ENCODE assay signal across 25 mouse cellular contexts in the genomic region with DNA sequence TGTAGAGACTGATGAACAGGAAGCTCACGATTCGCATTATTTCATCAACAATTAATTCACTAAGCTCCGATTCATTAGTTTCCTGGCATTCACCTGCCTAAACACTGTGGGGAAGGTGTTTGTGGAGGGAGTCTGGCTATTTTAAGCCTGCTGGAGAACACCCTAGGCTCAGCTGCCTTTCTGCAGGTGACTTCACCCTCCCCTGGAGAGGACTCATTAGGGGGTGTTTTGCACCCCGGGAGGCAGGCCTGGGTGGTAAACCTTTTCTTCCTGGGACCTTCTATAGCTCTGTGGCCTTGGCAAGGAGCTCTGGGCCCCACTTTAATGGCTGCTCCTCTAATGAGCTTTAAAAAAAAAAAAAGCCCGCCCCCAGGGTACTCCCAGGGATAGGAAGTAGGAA. TPM values are rescaled to one million over a fixed set of nuclear protein-coding genes. Genes with fewer than 3 reads are reported as not detected.
A peak's percentile ranks its signal among the peaks of the same experiment; 100 is the strongest.
DNase-seq lines count a peak whose midpoint lies in the region; ATAC-seq lines count a peak whose summit lies in the region.
"Had no signal": no experiment of that assay in that cellular context is flagged by ENCODE, and none has a peak within 500 bp of the region (broad histone marks: within the 10 kb centered on the region; RNA-seq: fewer than 3 reads in every experiment).

No protein-coding gene starts in this region.

- H3K4me3 ChIP-seq in embryonic facial prominence, embryonic 14.5 days (ENCODE audit: low read depth, low read length), result no peak overlapping the region
- no peak overlapping the region for H3K4me3 ChIP-seq in embryonic facial prominence, embryonic 10.5 days
- H3K4me3 ChIP-seq in kidney, embryonic 14.5 days (ENCODE audit: low read length), result no peak overlapping the region
- H3K4me3 ChIP-seq: embryonic facial prominence, embryonic 12.5 days; forebrain, embryonic 12.5 days; heart, embryonic 10.5 days had no signal

- no peak overlapping the region for H3K27ac ChIP-seq in embryonic facial prominence, embryonic 14.5 days (replicated peaks; ENCODE audit: low read depth, low read length)
- no peak overlapping the region for H3K27ac ChIP-seq in embryonic facial prominence, embryonic 10.5 days (replicated peaks)
- H3K27ac ChIP-seq in kidney, embryonic 14.5 days (ENCODE audit: low read depth, low read length), result no peak overlapping the region
- H3K27ac ChIP-seq: embryonic facial prominence, embryonic 12.5 days; forebrain, embryonic 12.5 days; heart, embryonic 10.5 days; hindbrain, embryonic 14.5 days had no signal

- H3K27me3 ChIP-seq in embryonic facial prominence, embryonic 14.5 days (replicated peaks; ENCODE audit: control insufficient read depth, insufficient read depth, low read length), result no peaks in the 10 kb centered on the region
- 0 out of 2 replicates have a peak, but pooled peaks cover 3% of the 10 kb centered on the region for H3K27me3 ChIP-seq in embryonic facial prominence, embryonic 10.5 days (replicated peaks; ENCODE audit: low read depth, poor library complexity, severe bottlenecking)
- H3K27me3 ChIP-seq in kidney, embryonic 14.5 days (ENCODE audit: control insufficient read depth, insufficient read depth, low read length), result no peaks in the 10 kb centered on the region
- H3K27me3 ChIP-seq: embryonic facial prominence, embryonic 12.5 days had no signal

- no peaks in the 10 kb centered on the region for H3K9me3 ChIP-seq in embryonic facial prominence, embryonic 14.5 days (ENCODE audit: control insufficient read depth, low read length)
- no peaks in the 10 kb centered on the region for H3K9me3 ChIP-seq in embryonic facial prominence, embryonic 10.5 days
- H3K9me3 ChIP-seq in kidney, embryonic 14.5 days (ENCODE audit: control insufficient read depth, low read length), result 0 out of 2 replicates have a peak, but pooled peaks cover 2% of the 10 kb centered on the region
- H3K9me3 ChIP-seq: embryonic facial prominence, embryonic 12.5 days; forebrain, embryonic 12.5 days; G1E; heart, embryonic 10.5 days had no signal

- DNase-seq in embryonic facial prominence, embryonic 14.5 days (ENCODE audit: low spot score), result no peak
- DNase-seq in embryonic facial prominence, embryonic 10.5 days (ENCODE audit: low spot score), result no peak
- peak; percentile 28 for DNase-seq in kidney, adult 18-20 months
- peak; percentile 43 for DNase-seq in kidney, adult 9 months
- DNase-seq in kidney, postnatal 36 days, result peak; percentile 21 to 29
- DNase-seq: adrenal gland, postnatal 10 days; B cell, adult 2 months; cerebellum, adult 11 months; cerebellum, adult 8-10 months; cerebellum, postnatal 14 days; embryo, embryonic 11 days; gastrocnemius, postnatal 36 days; heart, adult 18-20 months; heart, postnatal 10 days had no signal

- H3K4me2 ChIP-seq in embryonic facial prominence, embryonic 14.5 days (ENCODE audit: low read depth, low read length), result no peak overlapping the region
- no peak overlapping the region for H3K4me2 ChIP-seq in kidney, embryonic 14.5 days (replicated peaks; ENCODE audit: low read depth, low read length)
- H3K4me2 ChIP-seq: embryonic facial prominence, embryonic 12.5 days; forebrain, embryonic 12.5 days; hindbrain, embryonic 14.5 days had no signal

- WGBS in embryonic facial prominence, embryonic 14.5 days, result 81% methylated on average over 5 of the region's 5 CpGs
- 80% methylated on average over 5 of the region's 5 CpGs for WGBS in embryonic facial prominence, embryonic 10.5 days
- WGBS in kidney, embryonic 14.5 days, result 36% methylated on average over 5 of the region's 5 CpGs

- H3K9ac ChIP-seq in embryonic facial prominence, embryonic 14.5 days (ENCODE audit: low read depth, low read length), result no peak overlapping the region
- H3K9ac ChIP-seq in kidney, embryonic 14.5 days (ENCODE audit: low read depth, low read length), result no peak overlapping the region
- H3K9ac ChIP-seq: embryonic facial prominence, embryonic 12.5 days; forebrain, embryonic 12.5 days; hindbrain, embryonic 14.5 days had no signal

- ATAC-seq in embryonic facial prominence, embryonic 14.5 days (ENCODE audit: low read depth), result peak; percentile 18; the same call in 1 of the 2 replicates
- no peak for ATAC-seq in kidney, embryonic 14.5 days (ENCODE audit: low FRiP score, low TSS enrichment)
- no peak for ATAC-seq in megakaryocyte-erythroid progenitor cell, adult 5-6 weeks (replicated peaks; ENCODE audit: low FRiP score, low TSS enrichment, poor library complexity, severe bottlenecking)
- ATAC-seq: CD4-positive, CD25-positive, alpha-beta regulatory T cell, adult 4 months had no signal

- no peaks in the 10 kb centered on the region for H3K4me1 ChIP-seq in embryonic facial prominence, embryonic 14.5 days (ENCODE audit: control insufficient read depth, insufficient read depth, low read length)
- peaks cover 11% of the 10 kb centered on the region for H3K4me1 ChIP-seq in embryonic facial prominence, embryonic 10.5 days
- no peaks in the 10 kb centered on the region for H3K4me1 ChIP-seq in kidney, embryonic 14.5 days (ENCODE audit: control insufficient read depth, insufficient read depth, low read length)
- H3K4me1 ChIP-seq: forebrain, embryonic 12.5 days had no signal

- H3K36me3 ChIP-seq in embryonic facial prominence, embryonic 14.5 days (ENCODE audit: control insufficient read depth, insufficient read depth, low read length), result no peaks in the 10 kb centered on the region
- H3K36me3 ChIP-seq in embryonic facial prominence, embryonic 10.5 days (replicated peaks), result no peaks in the 10 kb centered on the region
- H3K36me3 ChIP-seq in kidney, embryonic 14.5 days (ENCODE audit: control insufficient read depth, insufficient read depth, low read length), result no peaks in the 10 kb centered on the region
- H3K36me3 ChIP-seq: embryonic facial prominence, embryonic 12.5 days; forebrain, embryonic 12.5 days; G1E; heart, embryonic 10.5 days had no signal

RNA-seq across cellular contexts. Expression of a gene that starts 55.4 kb away (rescaled TPM):
- polyA plus RNA-seq in embryonic facial prominence, embryonic 14.5 days (2014; fragmentation: Nextera tagmentation; extraction: Ambion mirVana), result 2.1 and 2.9 TPM in 2 replicates
- 3.1 and 4.5 TPM in 2 replicates for polyA plus RNA-seq in embryonic facial prominence, embryonic 10.5 days (2016; fragmentation: Nextera tagmentation; extraction: Ambion mirVana)
- polyA plus RNA-seq in kidney, embryonic 14.5 days (2014; fragmentation: Nextera tagmentation; extraction: Ambion mirVana), result 0.08 and 0.13 TPM in 2 replicates
- not detected in 2 replicates for total RNA-seq in megakaryocyte-erythroid progenitor cell, adult 5-6 weeks (2014; fragmentation: Nextera tagmentation)
- total RNA-seq in megakaryocyte-erythroid progenitor cell, adult 5-6 weeks (2017), result not detected in 2 replicates
- total RNA-seq: common myeloid progenitor, adult 5-6 weeks; gastrocnemius, adult 8-10 months; gastrocnemius, postnatal 36 days; hematopoietic stem cell, adult 5-6 weeks had no signal
- polyA plus RNA-seq: CD4-positive, CD25-positive, alpha-beta regulatory T cell, adult 4 months; G1E had no signal

Comparison
In these comparisons a context has a peak if more than half of its experiments do, and no peak if none do; other contexts are left out.
1. DNase-seq: peak in kidney, adult 18-20 months (single experiment), kidney, adult 9 months (single experiment) and kidney, postnatal 36 days (2 of 2); none in embryonic facial prominence, embryonic 14.5 days (single experiment) and embryonic facial prominence, embryonic 10.5 days (single experiment).